Mouse (Mus musculus): ENCODE data around the gene Panx2. TPM values are rescaled to one million over a fixed set of nuclear protein-coding genes. Genes with fewer than 3 reads are reported as not detected.

Panx2 gene
- polyA plus RNA-seq, 1 experiment from 2014 or later, result 0.21 TPM

DNA sequence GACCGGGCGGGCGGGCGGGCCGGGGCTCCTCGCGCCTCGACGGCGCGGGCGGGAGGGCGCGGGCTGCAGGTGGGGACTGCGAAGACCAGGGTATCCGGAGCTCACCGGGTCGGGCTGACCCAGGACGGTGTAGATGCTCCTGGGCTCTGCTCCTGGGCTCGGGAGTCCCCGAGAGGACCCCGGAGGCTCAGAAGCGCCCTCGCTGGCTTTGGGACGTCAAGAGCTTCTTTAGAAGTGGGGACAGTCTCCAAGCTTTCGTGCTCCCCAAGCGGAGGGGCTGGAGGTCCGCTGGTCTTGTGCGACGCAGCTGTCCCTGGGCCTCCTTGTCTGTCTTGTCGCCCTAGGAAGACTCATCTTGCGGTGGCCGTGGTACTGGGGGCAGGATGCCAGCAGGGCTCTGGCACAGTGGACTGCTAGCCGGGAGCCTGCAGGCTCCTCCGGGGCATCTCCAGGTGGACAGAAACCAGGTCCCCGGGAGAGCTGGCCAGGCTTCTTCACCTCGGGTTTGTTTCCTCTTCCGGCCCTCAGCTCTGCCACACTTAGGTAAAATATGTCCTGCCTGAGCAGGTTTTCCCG is 16.7 kb downstream of the Panx2 start:
- peak; percentile 35 for ATAC-seq
- Histone ChIP-seq H3K36me3 (peaks cover 2% of the 10 kb centered on the region; the same call in 1 of the 2 replicates), H3K27me3 (replicated peaks) (no peaks in the 10 kb centered on the region), H3K9ac (peak overlapping the region; percentile 77), H3K4me3 (replicated peaks) (peak overlapping the region; percentile 68), H3K4me2 (replicated peaks) (peak overlapping the region; percentile 87), H3K27ac (peak overlapping the region; percentile 85), H3K9me3 (no peaks in the 10 kb centered on the region), H3K4me1 (replicated peaks) (peaks cover 26% of the 10 kb centered on the region)
- WGBS, result 0% methylated on average over 31 of the region's 39 CpGs

DNA sequence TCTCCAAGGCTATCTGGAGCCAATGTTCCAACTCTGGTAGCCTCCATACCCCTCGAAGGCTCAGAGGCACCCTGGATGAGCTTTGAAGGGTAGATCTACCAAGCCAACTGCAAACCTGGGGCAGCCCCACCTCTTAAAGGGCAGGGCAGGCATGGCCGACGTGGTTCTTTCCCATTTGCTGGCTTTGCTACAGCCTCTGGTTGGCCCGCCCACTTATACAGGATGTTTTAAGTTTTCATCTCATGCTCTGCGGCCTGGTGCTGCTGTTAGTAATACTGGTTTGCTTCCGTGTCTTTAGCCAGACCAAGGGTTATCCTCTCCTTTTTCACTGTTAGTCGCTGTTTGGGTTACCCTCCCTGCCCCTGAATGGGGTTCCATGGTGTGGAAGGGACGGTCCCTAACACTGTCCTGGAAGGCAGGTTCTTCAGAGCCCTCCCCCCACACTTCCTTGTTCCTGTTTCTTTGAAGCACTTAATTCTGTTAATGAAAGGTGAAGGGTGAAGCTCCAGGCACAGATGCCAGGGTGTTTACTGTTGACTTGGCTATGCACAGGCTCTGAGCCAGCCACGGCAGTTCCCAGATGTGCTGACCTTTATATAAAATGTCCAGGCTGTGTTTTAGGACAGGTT is 18.8 kb downstream of the Panx2 start:
- Histone ChIP-seq H3K9ac (peak overlapping the region; percentile 16; the same call in 1 of the 2 replicates), H3K4me1 (replicated peaks) (peaks cover 26% of the 10 kb centered on the region), H3K27me3 (replicated peaks) (no peaks in the 10 kb centered on the region), H3K27ac (no peak overlapping the region), H3K4me2 (replicated peaks) (peak overlapping the region; percentile 87), H3K36me3 (peaks cover 17% of the 10 kb centered on the region; the same call in 1 of the 2 replicates), H3K9me3 (no peaks in the 10 kb centered on the region), H3K4me3 (replicated peaks) (peak overlapping the region; percentile 68; the same call in 1 of the 2 replicates)
- ATAC-seq, result no peak
- 51% methylated on average over 9 of the region's 9 CpGs for WGBS

DNA sequence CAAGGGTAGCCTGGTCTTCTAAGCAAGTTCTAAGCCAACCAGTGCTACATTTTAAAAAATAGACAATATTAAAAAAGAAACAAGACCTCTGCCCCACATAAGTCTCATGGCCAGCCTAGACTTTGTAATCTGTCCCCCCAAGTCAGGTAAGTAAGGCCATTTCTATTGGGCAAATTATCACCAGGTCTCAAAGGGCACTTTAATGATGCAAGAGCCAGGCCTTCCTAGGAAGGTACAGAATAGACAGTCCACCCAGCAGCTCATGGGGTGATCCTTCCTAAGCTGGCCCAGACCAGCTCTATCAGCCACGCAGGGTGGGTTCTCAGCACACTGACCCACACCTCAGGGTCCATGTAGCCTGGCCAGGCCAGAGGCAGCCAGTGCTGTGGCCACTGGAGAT is 24.4 kb downstream of the Panx2 start:
- no peak overlapping the region for H3K4me3 ChIP-seq (replicated peaks)
- H3K9ac ChIP-seq, result no peak overlapping the region
- no peak overlapping the region for H3K27ac ChIP-seq
- H3K9me3 ChIP-seq, result no peaks in the 10 kb centered on the region
- H3K27me3 ChIP-seq (replicated peaks), result no peaks in the 10 kb centered on the region
- H3K36me3 ChIP-seq, result peaks cover 37% of the 10 kb centered on the region
- no peak for ATAC-seq
- H3K4me2 ChIP-seq (replicated peaks), result no peak overlapping the region
- WGBS, result 100% methylated on average over 1 of the region's 1 CpGs
- H3K4me1 ChIP-seq (replicated peaks), result no peaks in the 10 kb centered on the region; the same call in 1 of the 2 replicates

DNA sequence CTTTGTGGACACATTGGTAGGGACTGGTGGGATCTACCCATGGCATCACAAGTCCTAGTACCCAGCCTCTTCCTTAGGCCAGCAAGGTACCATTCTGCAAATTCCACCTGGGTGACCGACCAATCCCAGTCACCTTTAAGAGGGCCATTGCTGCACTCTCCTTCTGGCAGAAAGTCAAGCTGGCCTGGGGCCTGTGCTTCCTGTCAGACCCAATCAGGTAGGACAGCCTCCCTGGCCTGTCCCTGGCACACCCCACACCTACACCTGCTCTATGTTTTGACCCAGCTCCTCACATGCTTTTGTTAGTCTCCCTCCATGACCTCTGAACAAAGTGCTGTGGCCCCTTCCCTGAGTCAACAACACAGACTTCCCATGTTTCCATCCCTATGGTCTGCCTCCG is 25.3 kb downstream of the Panx2 start:
- Histone ChIP-seq H3K4me1 (replicated peaks) (peaks cover 3% of the 10 kb centered on the region), H3K27me3 (replicated peaks) (no peaks in the 10 kb centered on the region), H3K4me3 (replicated peaks) (no peak overlapping the region), H3K4me2 (replicated peaks) (no peak overlapping the region), H3K27ac (no peak overlapping the region), H3K36me3 (peaks cover 37% of the 10 kb centered on the region), H3K9ac (no peak overlapping the region), H3K9me3 (no peaks in the 10 kb centered on the region)
- no peak for ATAC-seq
- 89% methylated on average over 2 of the region's 2 CpGs for WGBS

DNA sequence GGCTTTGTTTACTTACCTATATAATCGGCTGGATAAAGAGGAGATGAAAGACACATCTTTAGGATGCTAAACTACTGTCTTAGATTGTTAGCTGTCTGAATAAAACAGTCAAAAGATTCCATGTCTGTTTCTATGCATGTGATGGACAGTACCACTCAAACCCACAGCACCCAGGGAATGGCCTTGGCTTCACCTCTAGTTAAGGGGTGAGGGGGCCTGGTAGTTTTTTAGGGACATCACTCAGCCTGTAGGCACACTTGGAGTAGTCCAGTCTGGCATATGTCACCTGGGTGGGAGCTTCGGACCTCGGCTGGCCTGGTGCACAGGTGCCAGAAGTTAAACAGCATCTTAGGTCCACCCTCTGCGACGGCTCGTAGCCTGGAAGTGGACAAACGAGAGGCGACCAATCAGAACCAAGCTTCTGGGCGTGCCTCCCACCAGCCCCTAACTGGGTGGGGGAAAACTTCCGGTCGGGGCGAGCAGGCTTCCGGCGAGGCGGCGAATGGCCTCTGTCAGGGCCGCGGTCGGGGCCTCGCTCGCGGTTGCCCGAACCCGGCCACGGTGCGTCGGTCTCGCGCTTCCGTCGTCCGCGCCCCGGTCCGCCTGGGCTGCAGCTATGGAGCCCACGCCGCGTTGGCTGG is 29.2 kb downstream of the Panx2 start, which contains the start of gene Selenoo:
Selenoo (plus strand) TSS at position 478 of the 641 bp plus-strand sequence.
- 2% methylated on average over 38 of the region's 38 CpGs for WGBS
- Histone ChIP-seq H3K36me3 (peaks cover 17% of the 10 kb centered on the region), H3K27me3 (replicated peaks) (no peaks in the 10 kb centered on the region), H3K4me3 (replicated peaks) (peak within 1 kb of the TSS; percentile 99), H3K9me3 (no peaks in the 10 kb centered on the region), H3K27ac (peak within 1 kb of the TSS; percentile 86), H3K4me1 (replicated peaks) (peaks cover 10% of the 10 kb centered on the region), H3K4me2 (replicated peaks) (peak within 1 kb of the TSS; percentile 94), H3K9ac (peak within 1 kb of the TSS; percentile 98)
- peak; percentile 96 for ATAC-seq

DNA sequence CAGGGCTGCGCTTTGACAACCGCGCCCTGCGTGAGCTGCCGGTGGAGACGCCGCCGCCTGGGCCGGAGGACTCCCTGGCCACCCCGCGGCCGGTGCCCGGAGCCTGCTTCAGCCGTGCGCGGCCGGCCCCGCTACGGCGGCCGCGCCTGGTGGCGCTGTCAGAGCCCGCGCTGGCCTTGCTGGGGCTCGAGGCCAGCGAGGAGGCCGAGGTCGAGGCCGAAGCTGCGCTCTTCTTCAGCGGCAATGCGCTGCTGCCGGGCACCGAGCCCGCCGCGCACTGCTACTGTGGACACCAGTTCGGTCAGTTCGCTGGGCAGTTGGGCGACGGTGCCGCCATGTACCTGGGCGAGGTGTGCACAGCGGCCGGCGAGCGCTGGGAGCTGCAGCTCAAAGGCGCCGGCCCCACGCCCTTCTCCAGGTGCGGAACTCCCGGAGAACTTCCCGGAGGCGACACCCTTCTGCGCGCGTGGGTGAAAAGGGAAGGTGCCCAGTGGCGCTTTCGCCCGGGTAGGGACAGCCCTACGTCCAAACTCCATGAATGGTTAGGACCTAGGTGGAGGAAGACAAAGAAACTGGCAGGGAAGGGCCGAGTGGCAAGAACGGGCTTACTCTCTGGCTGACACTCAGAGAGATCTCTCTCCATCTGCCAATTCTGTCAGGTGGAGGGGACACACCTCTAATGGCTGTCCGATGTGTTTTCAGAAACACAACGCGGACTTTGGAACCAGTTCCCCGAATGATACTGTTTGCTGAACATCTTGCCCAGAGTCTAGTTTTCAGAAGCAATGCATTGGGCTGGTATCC is 29.9 kb downstream of the Panx2 start:
- 2% methylated on average over 68 of the region's 68 CpGs for WGBS

DNA sequence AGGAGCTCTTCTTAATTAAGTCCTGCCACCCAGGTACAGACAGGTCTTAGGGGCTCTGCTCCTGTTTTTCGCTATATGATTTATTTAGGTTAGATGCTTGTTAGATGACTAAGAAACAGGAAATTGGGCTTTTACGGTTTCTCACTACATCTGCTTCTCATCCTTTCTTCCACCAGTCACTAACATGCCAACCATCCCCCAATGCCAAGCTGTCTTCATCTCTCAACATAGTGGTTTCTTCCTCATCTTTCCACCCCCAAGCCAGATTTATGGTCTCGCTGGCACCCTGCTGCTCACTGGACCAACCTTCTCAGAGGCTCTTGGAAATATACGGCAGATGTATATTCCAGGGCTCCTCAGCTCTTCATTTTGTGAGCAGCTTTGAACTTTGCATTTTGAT is 31.1 kb downstream of the Panx2 start:
- H3K9me3 ChIP-seq, result no peaks in the 10 kb centered on the region
- peaks cover 10% of the 10 kb centered on the region for H3K4me1 ChIP-seq (replicated peaks)
- WGBS, result 82% methylated on average over 4 of the region's 4 CpGs
- peaks cover 20% of the 10 kb centered on the region for H3K36me3 ChIP-seq
- no peaks in the 10 kb centered on the region for H3K27me3 ChIP-seq (replicated peaks)
- no peak for ATAC-seq
- H3K9ac ChIP-seq, result no peak overlapping the region
- no peak overlapping the region for H3K27ac ChIP-seq
- 0 out of 2 replicates have a peak overlapping the region, but pooled peaks have one; percentile 94 for H3K4me2 ChIP-seq (replicated peaks)
- no peak overlapping the region for H3K4me3 ChIP-seq (replicated peaks)

More for the DNA sequence above, 29.9 kb downstream of the Panx2 start:
- peak overlapping the region; percentile 99 for H3K4me3 ChIP-seq (replicated peaks)
- H3K36me3 ChIP-seq, result peaks cover 16% of the 10 kb centered on the region
- H3K9ac ChIP-seq, result peak overlapping the region; percentile 98
- ATAC-seq, result peak; percentile 76
- H3K27me3 ChIP-seq (replicated peaks), result no peaks in the 10 kb centered on the region
- peak overlapping the region; percentile 86 for H3K27ac ChIP-seq
- no peaks in the 10 kb centered on the region for H3K9me3 ChIP-seq
- peaks cover 10% of the 10 kb centered on the region for H3K4me1 ChIP-seq (replicated peaks)
- H3K4me2 ChIP-seq (replicated peaks), result peak overlapping the region; percentile 94

DNA sequence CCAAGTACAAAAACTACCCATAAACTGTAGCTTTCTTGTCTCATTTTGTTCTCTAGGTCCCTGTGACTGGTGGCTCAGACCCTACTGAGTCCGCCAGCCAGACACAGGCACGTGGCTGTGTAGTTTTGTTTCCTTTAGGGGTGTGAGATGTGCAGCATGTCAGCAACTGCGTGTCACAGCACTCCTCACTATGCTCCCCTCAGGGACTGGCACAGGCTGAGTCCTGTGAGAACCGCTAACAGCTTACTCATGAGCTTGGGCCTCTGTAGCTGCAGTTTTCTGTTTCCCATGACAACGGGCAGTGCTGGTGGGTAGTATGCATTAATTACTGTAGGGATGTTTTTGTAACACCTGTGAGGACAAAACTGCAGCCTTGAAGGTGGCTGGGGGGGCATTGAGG is 32.6 kb downstream of the Panx2 start:
- H3K9ac ChIP-seq, result no peak overlapping the region
- peaks cover 10% of the 10 kb centered on the region for H3K4me1 ChIP-seq (replicated peaks)
- H3K27me3 ChIP-seq (replicated peaks), result no peaks in the 10 kb centered on the region
- no peak overlapping the region for H3K27ac ChIP-seq
- no peak overlapping the region for H3K4me2 ChIP-seq (replicated peaks)
- no peak for ATAC-seq
- 77% methylated on average over 5 of the region's 5 CpGs for WGBS
- H3K36me3 ChIP-seq, result peaks cover 28% of the 10 kb centered on the region
- H3K9me3 ChIP-seq, result no peaks in the 10 kb centered on the region
- H3K4me3 ChIP-seq (replicated peaks), result no peak overlapping the region

DNA sequence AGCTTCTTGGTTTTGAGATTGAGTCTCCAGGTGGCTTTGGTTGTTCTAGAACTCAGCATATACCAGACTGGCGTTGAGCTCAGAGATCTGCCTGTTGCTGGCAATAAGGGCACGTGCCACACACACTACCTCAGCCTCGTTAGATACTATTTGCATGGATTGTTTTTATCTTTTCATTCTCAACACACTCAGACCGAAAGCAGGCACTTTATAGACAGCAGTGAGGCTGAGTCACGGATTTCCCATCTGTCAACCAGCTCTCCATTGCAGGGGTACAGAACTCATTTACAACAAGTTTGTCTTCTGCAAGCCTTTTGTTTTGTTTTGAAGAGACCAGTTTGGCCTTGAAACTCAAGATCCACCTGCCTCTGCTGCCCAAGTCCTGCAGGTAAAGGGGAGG is 37.9 kb downstream of the Panx2 start:
- ATAC-seq, result no peak
- H3K27me3 ChIP-seq (replicated peaks), result no peaks in the 10 kb centered on the region
- no peak overlapping the region for H3K27ac ChIP-seq
- no peaks in the 10 kb centered on the region for H3K9me3 ChIP-seq
- H3K9ac ChIP-seq, result no peak overlapping the region
- no peaks in the 10 kb centered on the region for H3K4me1 ChIP-seq (replicated peaks)
- H3K4me3 ChIP-seq (replicated peaks), result no peak overlapping the region
- H3K36me3 ChIP-seq, result peaks cover 66% of the 10 kb centered on the region
- no peak overlapping the region for H3K4me2 ChIP-seq (replicated peaks)
- 91% methylated on average over 5 of the region's 5 CpGs for WGBS

DNA sequence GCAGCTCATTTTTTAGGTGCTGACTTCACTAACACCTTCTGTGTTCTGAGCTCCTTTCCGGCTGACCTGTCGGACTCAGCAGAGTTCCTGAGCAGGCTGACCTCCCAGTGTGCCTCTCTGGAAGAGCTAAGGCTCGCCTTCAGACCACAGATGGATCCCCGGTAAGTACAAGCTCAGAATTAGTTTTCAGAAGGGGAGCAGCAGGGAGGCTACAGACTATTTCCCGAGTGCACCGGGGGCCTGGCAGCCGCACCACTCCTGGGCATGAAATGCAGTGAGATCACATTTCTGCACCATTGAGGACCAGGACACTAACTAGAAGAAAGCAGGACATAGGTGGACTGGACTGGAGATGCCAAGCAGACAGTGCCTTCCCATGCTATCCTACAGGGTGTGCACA is 39.1 kb downstream of the Panx2 start:
- no peak overlapping the region for H3K4me2 ChIP-seq (replicated peaks)
- H3K9ac ChIP-seq, result no peak overlapping the region
- no peak overlapping the region for H3K4me3 ChIP-seq (replicated peaks)
- peaks cover 70% of the 10 kb centered on the region for H3K36me3 ChIP-seq
- WGBS, result 85% methylated on average over 7 of the region's 7 CpGs
- H3K9me3 ChIP-seq, result no peaks in the 10 kb centered on the region
- no peak for ATAC-seq
- no peak overlapping the region for H3K27ac ChIP-seq
- H3K27me3 ChIP-seq (replicated peaks), result no peaks in the 10 kb centered on the region
- H3K4me1 ChIP-seq (replicated peaks), result no peaks in the 10 kb centered on the region

DNA sequence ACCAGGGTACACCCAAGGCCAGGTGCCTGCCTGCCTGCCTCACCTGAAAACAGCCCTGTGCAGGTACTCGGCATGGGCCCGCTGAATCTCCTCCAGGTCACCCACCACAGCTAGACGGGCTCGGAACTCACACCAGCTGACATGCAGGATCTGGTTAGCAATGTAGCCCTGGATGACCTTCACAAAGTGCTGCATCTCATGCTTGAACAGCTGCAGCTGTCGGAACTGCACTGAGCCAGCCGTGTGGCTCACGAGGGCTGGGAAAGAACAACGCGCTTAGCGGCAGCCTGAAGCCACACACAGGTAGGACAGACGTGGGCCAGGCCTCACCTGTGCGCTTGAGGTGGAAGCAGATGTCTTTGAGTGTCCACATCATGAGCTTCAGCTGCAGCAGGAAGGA is 41.3 kb downstream of the Panx2 start:
- Histone ChIP-seq H3K27ac (no peak overlapping the region), H3K27me3 (replicated peaks) (no peaks in the 10 kb centered on the region), H3K4me3 (replicated peaks) (no peak overlapping the region), H3K4me1 (replicated peaks) (no peaks in the 10 kb centered on the region), H3K36me3 (peaks cover 75% of the 10 kb centered on the region), H3K4me2 (replicated peaks) (no peak overlapping the region), H3K9ac (no peak overlapping the region), H3K9me3 (no peaks in the 10 kb centered on the region)
- no peak for ATAC-seq
- 88% methylated on average over 12 of the region's 12 CpGs for WGBS

DNA sequence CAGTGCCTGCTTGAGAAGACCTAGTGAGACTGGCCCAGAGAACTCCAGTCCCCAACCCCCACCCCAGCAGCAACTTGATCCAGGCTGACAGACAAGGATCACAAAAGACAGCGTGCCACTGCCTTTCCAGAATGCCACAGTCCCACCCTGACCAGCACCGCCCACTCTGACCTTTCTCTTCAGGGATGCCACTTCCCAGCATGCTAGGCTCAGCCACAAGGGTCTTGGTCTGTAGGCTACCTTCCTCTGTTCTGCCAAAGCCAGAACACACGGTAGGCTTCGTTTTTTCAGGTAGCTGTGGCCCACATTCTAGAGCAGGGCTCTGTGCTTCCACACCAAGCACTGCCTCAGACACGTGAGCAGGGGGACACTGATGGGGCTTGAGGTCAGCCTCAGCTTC is 43.1 kb downstream of the Panx2 start:
- ATAC-seq, result no peak
- no peaks in the 10 kb centered on the region for H3K9me3 ChIP-seq
- peaks cover 69% of the 10 kb centered on the region for H3K36me3 ChIP-seq
- H3K27me3 ChIP-seq (replicated peaks), result no peaks in the 10 kb centered on the region
- no peak overlapping the region for H3K27ac ChIP-seq
- WGBS, result 81% methylated on average over 5 of the region's 5 CpGs
- H3K4me3 ChIP-seq (replicated peaks), result no peak overlapping the region
- no peak overlapping the region for H3K4me2 ChIP-seq (replicated peaks)
- no peaks in the 10 kb centered on the region for H3K4me1 ChIP-seq (replicated peaks)
- no peak overlapping the region for H3K9ac ChIP-seq

Data from intestine, embryonic 15.5 days (tissue).